Mouse (Mus musculus): ENCODE results near the gene Adcy10.

Gene Adcy10

GRCm38 (mm10) chr1:165484688-165485233 is at the start of gene Adcy10:
TSS of gene Adcy10 (plus strand) at chr1:165485183.
- no peak for DNase-seq

GRCm38 (mm10) chr1:165438289-165439021 is 46.5 kb upstream of the Adcy10 start:
- DNase-seq, result no peak

GRCm38 (mm10) chr1:165440788-165441187 is 44.2 kb upstream of the Adcy10 start:
- DNase-seq, result no peak

DNA sequence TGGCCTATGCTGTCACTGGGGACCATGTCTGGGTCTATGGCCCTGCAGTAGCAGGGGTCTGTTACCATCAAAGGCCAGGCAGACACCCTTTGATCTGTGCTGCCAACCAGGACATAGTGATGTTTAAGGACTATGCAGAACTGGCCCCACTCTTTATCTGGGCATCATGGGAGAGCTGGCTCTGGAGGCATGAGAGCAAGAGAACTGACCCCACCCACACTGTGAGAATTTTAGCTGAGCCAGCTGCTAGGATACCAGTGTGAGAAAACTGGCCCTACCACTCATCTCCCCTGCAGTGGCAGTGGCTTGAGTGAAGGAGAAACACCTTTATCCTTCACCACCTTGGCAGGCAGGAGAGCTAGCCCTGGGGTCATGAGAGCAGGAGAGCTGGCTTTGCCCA is 43.8 kb upstream of the Adcy10 start:
- no peak for DNase-seq

GRCm38 (mm10) chr1:165441719-165442118 is 43.3 kb upstream of the Adcy10 start:
- no peak for DNase-seq

DNA sequence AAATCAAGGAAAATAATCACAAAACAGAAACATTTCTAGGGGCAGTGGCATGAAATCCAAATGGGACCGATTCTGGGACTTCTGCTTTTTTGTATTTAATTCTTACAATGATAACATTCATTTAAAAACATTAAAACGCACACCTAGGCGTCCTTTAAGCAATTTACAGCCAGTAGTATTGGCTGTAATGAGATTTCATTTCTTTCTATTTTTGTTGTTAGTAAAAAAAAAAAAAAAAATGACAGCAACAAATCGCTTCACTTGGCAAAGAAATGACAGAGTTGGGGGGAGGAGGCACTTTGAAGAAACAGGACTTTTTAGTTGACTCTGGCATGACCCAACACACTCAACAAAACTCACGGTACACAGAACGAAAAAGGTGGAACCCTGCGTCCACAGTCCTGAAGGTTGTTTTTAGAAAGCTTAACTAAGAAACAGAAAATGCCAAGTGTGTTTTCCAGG is 25.9 kb upstream of the Adcy10 start:
- DNase-seq, result no peak

DNA sequence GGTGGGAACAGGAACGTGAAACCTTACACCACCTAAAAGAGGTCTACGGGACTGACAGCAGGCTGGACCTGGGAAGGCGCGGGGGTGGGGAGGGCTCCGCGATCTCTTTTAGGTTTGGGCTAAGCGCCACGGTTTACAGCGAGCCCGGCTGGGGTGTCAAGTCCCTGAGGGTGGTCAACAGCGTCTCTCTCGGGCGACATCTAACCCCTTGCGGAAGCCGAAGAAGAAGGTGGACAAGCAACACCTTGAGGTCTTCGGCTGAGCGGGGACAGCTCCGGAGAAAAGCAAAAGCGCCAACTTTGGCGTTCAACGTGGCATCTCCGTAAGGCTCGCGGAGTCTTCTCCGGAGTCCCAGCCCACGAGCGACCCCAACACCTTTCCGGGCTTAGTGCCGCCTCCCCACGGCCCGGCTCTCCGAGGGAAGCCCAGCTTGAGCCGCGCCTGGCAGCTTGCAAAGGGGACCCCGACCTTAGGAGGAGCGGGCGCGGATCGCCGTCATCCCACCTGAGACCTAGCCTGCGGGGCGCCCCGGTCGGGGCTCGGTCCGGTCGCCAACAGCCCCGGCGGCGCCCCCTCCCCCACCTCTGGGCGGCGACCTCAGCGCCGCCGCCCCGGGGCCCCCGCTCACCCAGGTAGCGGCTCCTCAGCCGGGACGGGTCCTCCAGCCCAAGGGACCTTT is 25.3 kb upstream of the Adcy10 start:
- DNase-seq, result peak; percentile 35

GRCm38 (mm10) chr1:165460360-165460800 is 24.6 kb upstream of the Adcy10 start, which contains the start of the genes Dcaf6 and Mpc2:
TSS of gene Dcaf6 (minus strand) at chr1:165460475.
TSS of gene Mpc2 (plus strand) at chr1:165460637.
- peak; percentile 100 for DNase-seq

GRCm38 (mm10) chr1:165460801-165461377 is 24.1 kb upstream of the Adcy10 start:
- peak; percentile 95 for DNase-seq

DNA sequence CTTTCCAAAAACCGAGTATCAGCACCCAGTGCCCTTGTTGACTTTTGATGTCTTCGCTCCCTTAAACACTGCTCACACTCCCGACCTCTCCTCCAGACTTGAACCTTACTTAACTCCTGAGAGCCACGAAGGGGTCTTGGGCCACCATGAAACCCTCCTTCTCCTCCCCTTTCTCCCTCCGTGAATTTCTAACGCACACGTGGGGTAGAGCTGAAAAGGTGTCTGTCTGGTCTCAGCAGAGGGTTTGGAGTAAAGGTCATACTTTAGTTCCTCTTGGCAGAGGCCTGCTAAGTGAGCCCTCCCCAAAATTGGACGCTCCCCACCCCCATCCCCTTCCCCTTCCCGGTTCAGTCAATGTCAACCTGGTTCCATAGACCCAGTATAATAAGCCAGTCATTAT is 23.3 kb upstream of the Adcy10 start:
- DNase-seq, result no peak

DNA sequence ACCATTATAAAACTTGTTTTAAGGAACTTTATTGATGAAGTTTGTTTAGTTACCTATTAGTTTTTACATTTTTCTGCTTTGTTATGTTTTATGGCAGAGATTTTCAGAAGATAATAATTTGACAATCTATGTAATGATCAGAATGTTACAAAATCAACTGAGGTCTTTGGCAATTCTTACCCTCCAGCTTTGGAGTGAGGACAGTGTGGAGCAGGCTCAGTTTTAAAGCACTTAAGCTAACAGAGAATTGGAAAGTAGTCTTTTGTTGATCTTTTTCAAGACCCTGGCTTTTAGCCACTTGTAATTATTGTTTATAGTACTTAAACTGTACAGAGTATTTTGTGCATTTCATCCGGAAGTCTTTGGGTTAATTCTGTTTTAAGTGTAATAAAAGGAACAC is 22.1 kb upstream of the Adcy10 start:
- no peak for DNase-seq

GRCm38 (mm10) chr1:165464574-165464973 is 20.4 kb upstream of the Adcy10 start:
- DNase-seq, result no peak

DNA sequence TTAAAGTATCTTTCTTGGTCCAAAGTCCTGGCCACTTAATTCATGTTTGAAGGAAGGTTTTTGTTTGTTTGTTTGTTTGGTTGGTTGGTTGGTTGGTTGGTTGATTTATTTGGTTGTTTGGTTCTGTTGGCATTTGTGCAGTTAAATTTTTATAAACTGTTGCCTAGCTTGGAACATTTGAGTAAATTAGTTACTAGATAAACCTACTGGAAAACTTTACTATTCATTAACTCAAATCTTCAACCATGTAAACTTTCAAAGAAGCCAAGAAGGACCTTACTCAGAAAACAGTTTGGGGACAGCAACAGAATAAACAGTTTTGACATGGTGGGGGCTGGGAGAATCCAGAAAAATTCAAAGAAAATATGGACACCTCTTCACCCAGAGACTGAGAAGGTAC is 16.0 kb upstream of the Adcy10 start:
- no peak for DNase-seq

DNA sequence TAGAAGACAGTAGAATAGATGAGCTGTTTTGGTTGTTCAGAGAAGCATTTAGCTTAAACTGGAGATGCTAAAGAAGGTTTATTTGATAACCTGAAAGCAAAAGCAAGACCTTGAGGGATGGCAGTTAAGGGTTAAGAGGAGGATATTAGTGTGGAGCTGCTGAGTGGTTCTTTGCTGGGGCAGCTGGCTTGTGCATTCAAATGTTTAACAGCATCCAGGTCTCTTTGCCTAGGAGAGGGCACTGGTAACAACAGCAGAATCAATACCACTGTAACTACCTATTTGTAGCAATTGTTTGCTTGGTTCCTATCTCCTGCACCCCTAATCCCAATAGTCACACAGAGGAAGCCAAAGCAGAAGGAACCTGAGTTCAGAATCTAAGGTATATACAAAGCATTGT is 15.3 kb upstream of the Adcy10 start:
- DNase-seq, result no peak

DNA sequence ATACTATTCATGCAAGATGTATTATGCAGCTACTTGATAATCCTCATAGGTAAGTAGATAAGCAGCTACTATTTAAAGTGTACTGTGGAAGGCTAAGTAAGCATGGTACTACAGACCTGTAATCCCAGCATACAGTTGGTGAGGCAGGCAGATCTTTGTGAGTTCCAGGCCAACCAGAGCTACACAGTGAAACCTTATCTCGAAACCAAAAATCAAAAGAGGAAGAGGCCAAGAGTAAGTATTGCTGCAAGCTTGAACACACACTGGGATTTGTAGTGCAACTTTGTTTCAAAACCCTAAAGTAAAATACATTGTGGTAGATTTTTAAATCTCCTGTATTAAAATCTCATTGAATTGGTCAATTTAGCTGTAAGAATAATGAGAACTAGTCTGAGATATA is 13.5 kb upstream of the Adcy10 start:
- DNase-seq, result no peak

DNA sequence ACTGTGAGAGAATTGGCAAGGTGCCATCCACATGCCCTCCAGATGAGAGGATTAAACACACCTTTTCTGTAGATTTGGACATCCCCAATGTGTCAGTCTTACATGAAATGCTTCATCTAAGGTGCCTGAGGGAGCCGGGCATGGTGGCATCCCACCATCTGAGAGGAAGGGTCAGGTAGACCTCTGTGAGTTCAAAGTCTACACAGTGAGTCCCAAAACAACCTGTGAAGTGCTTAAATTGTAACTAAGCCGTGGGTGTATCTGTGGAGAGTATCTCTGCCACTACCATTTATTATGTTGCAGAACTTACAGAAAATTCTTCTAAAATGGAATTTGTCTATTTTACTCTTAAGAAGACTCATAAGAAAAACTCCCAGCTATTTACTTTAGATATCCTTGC is 1.1 kb downstream of the Adcy10 start:
- no peak for DNase-seq

GRCm38 (mm10) chr1:165489197-165489596 is 4.2 kb downstream of the Adcy10 start:
- DNase-seq, result no peak

DNA sequence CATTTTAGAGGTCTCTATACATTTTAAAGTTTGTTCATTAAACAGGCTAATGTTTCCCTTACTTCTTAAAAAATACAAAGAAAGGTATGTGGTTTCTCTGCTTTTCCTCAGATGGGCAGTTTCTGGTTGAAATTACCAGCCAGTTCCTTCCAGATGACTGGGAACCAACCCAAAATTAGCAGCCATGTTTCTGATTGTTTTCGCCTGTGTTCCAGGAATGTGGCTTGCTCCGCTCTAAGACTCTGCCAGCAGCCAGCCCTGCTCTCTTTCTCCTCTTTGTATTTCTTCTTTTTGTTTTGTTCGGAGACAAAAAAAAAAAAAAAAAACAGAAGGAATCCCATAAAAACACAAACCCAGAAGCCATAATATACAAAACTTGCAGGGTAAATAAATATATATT is 13.9 kb downstream of the Adcy10 start:
- no peak for DNase-seq

GRCm38 (mm10) chr1:165503307-165504024 is 18.5 kb downstream of the Adcy10 start:
- no peak for DNase-seq

GRCm38 (mm10) chr1:165506303-165506702 is 21.3 kb downstream of the Adcy10 start:
- DNase-seq, result no peak

DNA sequence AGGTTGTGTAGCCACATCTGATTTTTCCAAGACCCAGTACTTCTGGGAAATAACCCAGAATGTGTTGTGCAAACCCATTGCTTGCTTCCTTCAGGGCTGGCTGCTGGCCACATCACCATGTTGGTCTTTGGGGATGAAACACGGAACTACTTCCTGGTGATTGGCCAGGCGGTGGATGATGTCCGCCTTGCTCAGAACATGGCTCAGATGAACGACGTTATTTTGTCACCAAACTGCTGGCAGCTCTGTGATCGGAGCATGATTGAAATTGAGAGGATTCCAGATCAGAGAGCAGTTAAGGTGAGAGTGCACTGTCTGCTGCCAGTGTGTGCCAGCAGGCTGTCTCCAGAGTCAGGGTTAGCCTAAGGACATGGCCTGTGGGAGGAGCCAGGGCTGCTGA is 25.2 kb downstream of the Adcy10 start:
- DNase-seq, result no peak

GRCm38 (mm10) chr1:165520716-165521115 is 35.7 kb downstream of the Adcy10 start:
- no peak for DNase-seq
